Mouse (Mus musculus) ES-E14 (cell line): ENCODE results near the gene Olfr399. TPM values are rescaled to one million over a fixed set of nuclear protein-coding genes. Genes with fewer than 3 reads are reported as not detected.

Source experiments
- DNase-seq: peaks from one replicate; pipeline ENCODE4 v3.0.0-alpha.2; 2013; ENCODE audit warnings: low read depth, low spot score
- H3K27ac ChIP-seq: 2 replicates; pipeline ENCODE4 v1.5.1; 2012; ENCODE audit warnings: low read depth, mild to moderate bottlenecking, low read length, moderate library complexity, mixed read lengths; ENCODE audit not compliant: poor library complexity, insufficient read depth, severe bottlenecking
- H3K36me3 ChIP-seq: 2 replicates; pipeline ENCODE4 v1.6.1; 2012; ENCODE audit warnings: mild to moderate bottlenecking, low read length, moderate library complexity, mixed read lengths; ENCODE audit not compliant: control insufficient read depth, poor library complexity, insufficient read depth, severe bottlenecking
- H3K4me1 ChIP-seq, 2 experiments: fragments of 150-350 bp in 1 of 2; sonication (generic) in 1 of 2; 2 replicates each; pipeline ENCODE4 v1.6.1; 2012; ENCODE audit warnings: low read length in 2 of 2, mild to moderate bottlenecking in 1 of 2, mixed read lengths in 1 of 2; ENCODE audit not compliant: control insufficient read depth in 2 of 2, insufficient read depth in 2 of 2, poor library complexity in 1 of 2
- H3K4me3 ChIP-seq, 2 experiments: fragments of 150-350 bp in 1 of 2; sonication (generic) in 1 of 2; 2 replicates each; pipeline ENCODE4 v1.5.1; 2012; ENCODE audit warnings: low read length in 2 of 2, low read depth in 1 of 2, mild to moderate bottlenecking in 1 of 2, mixed read lengths in 1 of 2; ENCODE audit not compliant: insufficient read depth in 1 of 2, poor library complexity in 1 of 2, severe bottlenecking in 1 of 2
- H3K9ac ChIP-seq: 2 replicates; pipeline ENCODE4 v1.6.1; 2012; ENCODE audit warnings: low read depth, mild to moderate bottlenecking, low read length, mixed read lengths; ENCODE audit not compliant: poor library complexity, insufficient read depth, severe bottlenecking
- H3K9me3 ChIP-seq: fragments of 150-350 bp; sonication (generic); 2 replicates; pipeline ENCODE4 v1.6.1; 2012; ENCODE audit warnings: low read depth, mild to moderate bottlenecking, low read length; ENCODE audit not compliant: control insufficient read depth, insufficient read depth
- CHD2 ChIP-seq: IDR thresholded peaks from 2 replicates; pipeline ENCODE4 v1.6.1; 2014; ENCODE audit warnings: mild to moderate bottlenecking, low read depth, low read length, inconsistent platforms
- HCFC1 ChIP-seq: IDR thresholded peaks from 2 replicates; pipeline ENCODE4 v1.6.1; 2012; ENCODE audit warnings: low read length, inconsistent platforms, borderline replicate concordance; ENCODE audit not compliant: insufficient read depth
- MAFK ChIP-seq: IDR thresholded peaks from 2 replicates; pipeline ENCODE4 v1.6.1; 2014; ENCODE audit warnings: mild to moderate bottlenecking, low read depth, low read length, inconsistent platforms; ENCODE audit not compliant: insufficient read depth
- ZC3H11A ChIP-seq: IDR thresholded peaks from 2 replicates; pipeline ENCODE4 v1.6.1; 2012; ENCODE audit warnings: low read depth, mild to moderate bottlenecking, inconsistent platforms, low read length, borderline replicate concordance
- ZNF384 ChIP-seq: IDR thresholded peaks from 2 replicates; pipeline ENCODE4 v1.6.1; 2012; ENCODE audit warnings: low read depth, low read length, inconsistent platforms
- in situ Hi-C, 2 experiments: fragments of 600-800 bp; cut with MboI; formaldehyde crosslinking; loops; one replicate each; pipeline ENCODE4 v1.15.1; 2025; ENCODE audit warnings: low sequenced_read_pairs in 2 of 2, inconsistent platforms in 1 of 2; ENCODE audit not compliant: unreplicated experiment in 2 of 2
- total RNA-seq: library from RNA; depleted of rRNA; stranded (reverse); fragments of 300-350 nt; gene quantifications from 2 replicates; pipeline ENCODE4 v1.2.3, GENCODE M21; 2012; rRNA removed

Gene Olfr399
- total RNA-seq, 1 experiment = not detected

GRCm38 (mm10) chr11:74051347-74051746 lies 5.1 kb downstream of the Olfr399 start:
- DNase-seq = peak; percentile 6

More at GRCm38 (mm10) chr11:74051347-74051746, 5.1 kb downstream of the Olfr399 start:
- Histone ChIP-seq H3K27ac (no peak overlapping the region), H3K9me3 (no peaks in the 10 kb centered on the region), H3K36me3 (no peaks in the 10 kb centered on the region), H3K9ac (no peak overlapping the region), H3K4me1 (no peaks in the 10 kb centered on the region), H3K4me3 (no peak overlapping the region)
- in situ Hi-C loops = loop anchor here in 1 of 2 experiments (10.0 kb wide), 1 partner anchor 313 kb away; the partner anchor contains the start of gene Olfr412
- TF ChIP-seq ZC3H11A (no peak), MAFK (no peak), ZNF384 (no peak), HCFC1 (no peak), CHD2 (no peak)

Other genes starting within 250 kb of the Olfr399 start
- not detected in 2 replicates for gene Olfr392, start 239.6 kb downstream of the Olfr399 start, total RNA-seq
- gene Olfr393, start 205.2 kb downstream of the Olfr399 start, total RNA-seq = not detected in 2 replicates
- not detected in 2 replicates for gene Olfr394, start 165.8 kb downstream of the Olfr399 start, total RNA-seq
- gene Olfr395, start 147.3 kb downstream of the Olfr399 start, total RNA-seq = not detected in 2 replicates
- gene Olfr23, start 119.9 kb downstream of the Olfr399 start, total RNA-seq = not detected in 2 replicates
- not detected in 2 replicates for gene Olfr397, start 95.8 kb downstream of the Olfr399 start, total RNA-seq
- gene Olfr398, start 66.2 kb downstream of the Olfr399 start, total RNA-seq = not detected in 2 replicates
- not detected in 2 replicates for gene Olfr139, start 64 bp downstream of the Olfr399 start, total RNA-seq
- gene Zfp616, start 13.3 kb upstream of the Olfr399 start, total RNA-seq = not detected in 2 replicates
- gene Olfr401, start 57.1 kb upstream of the Olfr399 start, total RNA-seq = not detected in 2 replicates
- gene Olfr402, start 96.9 kb upstream of the Olfr399 start, total RNA-seq = not detected in 2 replicates
- gene Olfr403, start 129.6 kb upstream of the Olfr399 start, total RNA-seq = not detected in 2 replicates
- not detected in 2 replicates for gene Olfr43, start 154.8 kb upstream of the Olfr399 start, total RNA-seq
- not detected in 2 replicates for gene Olfr406, start 203.2 kb upstream of the Olfr399 start, total RNA-seq
- not detected in 2 replicates for gene Olfr59, start 227.1 kb upstream of the Olfr399 start, total RNA-seq